10 mouse cellular contexts compared by ENCODE assay signal in the genomic region with DNA sequence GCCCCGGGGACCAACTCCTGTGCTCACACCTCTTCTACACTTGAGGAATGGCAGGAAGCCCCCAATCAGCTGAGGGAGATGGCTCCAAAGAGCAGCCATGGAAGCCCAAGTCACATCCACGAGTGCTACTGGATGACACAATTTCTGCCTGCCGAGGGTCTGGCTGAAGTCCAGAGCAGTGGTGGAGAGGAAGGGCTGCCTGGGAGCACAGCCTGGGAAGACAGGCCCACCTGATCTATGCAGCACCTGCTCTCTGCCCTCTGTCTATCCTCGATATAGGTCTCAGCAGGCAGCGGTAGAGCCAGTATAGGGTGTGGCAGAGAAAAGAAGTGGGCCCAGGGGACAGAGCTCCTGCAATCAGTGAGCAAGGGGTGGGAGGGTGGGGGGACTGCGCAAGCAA. TPM values are rescaled to one million over a fixed set of nuclear protein-coding genes. Genes with fewer than 3 reads are reported as not detected.
DNase-seq lines count a peak whose midpoint lies in the region; ATAC-seq lines count a peak whose summit lies in the region.
"Had no signal": no experiment of that assay in that cellular context is flagged by ENCODE, and none has a peak within 500 bp of the region (broad histone marks: within the 10 kb centered on the region; RNA-seq: fewer than 3 reads in every experiment).

No protein-coding gene starts in this region.

- H3K27me3 ChIP-seq in forebrain, embryonic 12.5 days, result no peaks in the 10 kb centered on the region
- H3K27me3 ChIP-seq in forebrain, embryonic 15.5 days, result no peaks in the 10 kb centered on the region
- H3K27me3 ChIP-seq in neural tube, embryonic 11.5 days (ENCODE audit: control insufficient read depth, insufficient read depth, low read length), result no peaks in the 10 kb centered on the region
- H3K27me3 ChIP-seq in neural tube, embryonic 15.5 days (replicated peaks), result no peaks in the 10 kb centered on the region
- H3K27me3 ChIP-seq: CH12.LX had no signal

- H3K9ac ChIP-seq in forebrain, embryonic 12.5 days, result no peak overlapping the region
- H3K9ac ChIP-seq in forebrain, embryonic 15.5 days (replicated peaks), result no peak overlapping the region
- no peak overlapping the region for H3K9ac ChIP-seq in neural tube, embryonic 11.5 days (ENCODE audit: low read length)
- H3K9ac ChIP-seq in neural tube, embryonic 15.5 days (replicated peaks), result no peak overlapping the region

- no peak for DNase-seq in neural tube, embryonic 11.5 days (ENCODE audit: low spot score)
- peak; percentile 69 for DNase-seq in heart, postnatal 4 days
- DNase-seq in right cerebral cortex, postnatal 4 days, result no peak
- DNase-seq in spleen, postnatal 14 days (ENCODE audit: low spot score in 2 of 2), result no peak
- DNase-seq in left cerebral cortex, adult 9 months (ENCODE audit: low spot score in 2 of 2), result no peak

- H3K36me3 ChIP-seq in forebrain, embryonic 12.5 days (replicated peaks), result no peaks in the 10 kb centered on the region
- H3K36me3 ChIP-seq in forebrain, embryonic 15.5 days, result no peaks in the 10 kb centered on the region
- 0 out of 2 replicates have a peak, but pooled peaks cover 2% of the 10 kb centered on the region for H3K36me3 ChIP-seq in neural tube, embryonic 11.5 days (ENCODE audit: control insufficient read depth, insufficient read depth, low read length)
- H3K36me3 ChIP-seq in neural tube, embryonic 15.5 days, result no peaks in the 10 kb centered on the region

- H3K4me3 ChIP-seq in forebrain, embryonic 12.5 days (replicated peaks), result no peak overlapping the region
- no peak overlapping the region for H3K4me3 ChIP-seq in forebrain, embryonic 15.5 days
- no peak overlapping the region for H3K4me3 ChIP-seq in neural tube, embryonic 11.5 days (ENCODE audit: low read depth, low read length)
- H3K4me3 ChIP-seq in neural tube, embryonic 15.5 days (replicated peaks), result no peak overlapping the region

- peaks cover 49% of the 10 kb centered on the region for H3K4me1 ChIP-seq in forebrain, embryonic 12.5 days
- H3K4me1 ChIP-seq in forebrain, embryonic 15.5 days, result peaks cover 48% of the 10 kb centered on the region
- H3K4me1 ChIP-seq in neural tube, embryonic 11.5 days (ENCODE audit: control insufficient read depth, insufficient read depth, low read length), result peaks cover 28% of the 10 kb centered on the region
- peaks cover 60% of the 10 kb centered on the region for H3K4me1 ChIP-seq in neural tube, embryonic 15.5 days

- 78% methylated on average over 6 of the region's 6 CpGs for WGBS in forebrain, embryonic 12.5 days
- 67% methylated on average over 6 of the region's 6 CpGs for WGBS in forebrain, embryonic 15.5 days
- 82% methylated on average over 6 of the region's 6 CpGs for WGBS in neural tube, embryonic 11.5 days
- 41% methylated on average over 6 of the region's 6 CpGs for WGBS in neural tube, embryonic 15.5 days

- no peaks in the 10 kb centered on the region for H3K9me3 ChIP-seq in forebrain, embryonic 12.5 days
- H3K9me3 ChIP-seq in forebrain, embryonic 15.5 days, result no peaks in the 10 kb centered on the region
- no peaks in the 10 kb centered on the region for H3K9me3 ChIP-seq in neural tube, embryonic 11.5 days (ENCODE audit: control insufficient read depth, low read length)
- H3K9me3 ChIP-seq in neural tube, embryonic 15.5 days (replicated peaks), result no peaks in the 10 kb centered on the region

- peak overlapping the region; percentile 54; the same call in 1 of the 2 replicates for H3K27ac ChIP-seq in forebrain, embryonic 12.5 days
- H3K27ac ChIP-seq in forebrain, embryonic 15.5 days (replicated peaks), result no peak overlapping the region; the same call in 1 of the 2 replicates
- 0 out of 2 replicates have a peak overlapping the region, but pooled peaks have one; percentile 27 for H3K27ac ChIP-seq in neural tube, embryonic 11.5 days (ENCODE audit: low read depth, low read length)
- H3K27ac ChIP-seq in neural tube, embryonic 15.5 days (replicated peaks), result no peak overlapping the region

- H3K4me2 ChIP-seq in forebrain, embryonic 12.5 days, result no peak overlapping the region
- no peak overlapping the region for H3K4me2 ChIP-seq in forebrain, embryonic 15.5 days (replicated peaks)
- no peak overlapping the region for H3K4me2 ChIP-seq in neural tube, embryonic 11.5 days (ENCODE audit: low read depth)
- H3K4me2 ChIP-seq in neural tube, embryonic 15.5 days, result no peak overlapping the region

- ATAC-seq in forebrain, embryonic 12.5 days (ENCODE audit: low FRiP score), result no peak
- ATAC-seq in forebrain, embryonic 15.5 days (replicated peaks), result no peak
- ATAC-seq in neural tube, embryonic 11.5 days (ENCODE audit: insufficient read depth, low FRiP score, low TSS enrichment), result no peak
- no peak for ATAC-seq in neural tube, embryonic 15.5 days (ENCODE audit: low FRiP score)

RNA-seq across cellular contexts. Expression of gene Gm9821, which starts 1.3 kb away (rescaled TPM):
- polyA plus RNA-seq in forebrain, embryonic 12.5 days (2016; fragmentation: Nextera tagmentation; extraction: Ambion mirVana), result 0.46 and 0.52 TPM in 2 replicates
- 0.15 and 0.32 TPM in 2 replicates for polyA plus RNA-seq in forebrain, embryonic 15.5 days (2015; fragmentation: Nextera tagmentation; extraction: Ambion mirVana)
- polyA plus RNA-seq in neural tube, embryonic 11.5 days (2014; fragmentation: Nextera tagmentation; extraction: Ambion mirVana), result 0.37 and 0.58 TPM in 2 replicates
- polyA plus RNA-seq in neural tube, embryonic 15.5 days (2015; fragmentation: Nextera tagmentation; extraction: Ambion mirVana), result 0.24 and 0.57 TPM in 2 replicates
- total RNA-seq in heart, postnatal 4 days (2021), result not detected

RNA-seq across cellular contexts. Expression of gene Mdk, which starts 14.7 kb away (rescaled TPM):
- polyA plus RNA-seq in forebrain, embryonic 12.5 days (2016; fragmentation: Nextera tagmentation; extraction: Ambion mirVana), result 834 and 889 TPM in 2 replicates
- 347 and 357 TPM in 2 replicates for polyA plus RNA-seq in forebrain, embryonic 15.5 days (2015; fragmentation: Nextera tagmentation; extraction: Ambion mirVana)
- 1,127 and 1,214 TPM in 2 replicates for polyA plus RNA-seq in neural tube, embryonic 11.5 days (2014; fragmentation: Nextera tagmentation; extraction: Ambion mirVana)
- polyA plus RNA-seq in neural tube, embryonic 15.5 days (2015; fragmentation: Nextera tagmentation; extraction: Ambion mirVana), result 161 and 243 TPM in 2 replicates
- 100 to 1,000 TPM; 102 to 110 TPM for total RNA-seq in heart, postnatal 4 days (2021)
- total RNA-seq: hematopoietic stem cell, adult 5-6 weeks had no signal

RNA-seq across cellular contexts. Expression of gene Chrm4, which starts 19.8 kb away (rescaled TPM):
- polyA plus RNA-seq in forebrain, embryonic 12.5 days (2016; fragmentation: Nextera tagmentation; extraction: Ambion mirVana), result 0.31 and 0.72 TPM in 2 replicates
- 1.5 and 1.8 TPM in 2 replicates for polyA plus RNA-seq in forebrain, embryonic 15.5 days (2015; fragmentation: Nextera tagmentation; extraction: Ambion mirVana)
- 0.45 and 0.53 TPM in 2 replicates for polyA plus RNA-seq in neural tube, embryonic 11.5 days (2014; fragmentation: Nextera tagmentation; extraction: Ambion mirVana)
- 1.4 and 1.5 TPM in 2 replicates for polyA plus RNA-seq in neural tube, embryonic 15.5 days (2015; fragmentation: Nextera tagmentation; extraction: Ambion mirVana)
- total RNA-seq in heart, postnatal 4 days (2021), result not detected
- total RNA-seq: hematopoietic stem cell, adult 5-6 weeks had no signal

RNA-seq across cellular contexts. Expression of gene Dgkz, which starts 28.8 kb away (rescaled TPM):
- 24.4 and 28.5 TPM in 2 replicates for polyA plus RNA-seq in forebrain, embryonic 12.5 days (2016; fragmentation: Nextera tagmentation; extraction: Ambion mirVana)
- 27.6 and 28.2 TPM in 2 replicates for polyA plus RNA-seq in forebrain, embryonic 15.5 days (2015; fragmentation: Nextera tagmentation; extraction: Ambion mirVana)
- 34.6 and 37.7 TPM in 2 replicates for polyA plus RNA-seq in neural tube, embryonic 11.5 days (2014; fragmentation: Nextera tagmentation; extraction: Ambion mirVana)
- polyA plus RNA-seq in neural tube, embryonic 15.5 days (2015; fragmentation: Nextera tagmentation; extraction: Ambion mirVana), result 34.8 and 45.9 TPM in 2 replicates
- 10 to 100 TPM; 76.6 to 80.9 TPM for total RNA-seq in heart, postnatal 4 days (2021)

Comparison
In these comparisons a context has a peak if more than half of its experiments do, and no peak if none do; other contexts are left out.
1. H3K27ac ChIP-seq: peak in forebrain, embryonic 12.5 days (single experiment) and neural tube, embryonic 11.5 days (single experiment); none in forebrain, embryonic 15.5 days (single experiment) and neural tube, embryonic 15.5 days (single experiment).